12 mouse cellular contexts compared by ENCODE assay signal in the genomic region with DNA sequence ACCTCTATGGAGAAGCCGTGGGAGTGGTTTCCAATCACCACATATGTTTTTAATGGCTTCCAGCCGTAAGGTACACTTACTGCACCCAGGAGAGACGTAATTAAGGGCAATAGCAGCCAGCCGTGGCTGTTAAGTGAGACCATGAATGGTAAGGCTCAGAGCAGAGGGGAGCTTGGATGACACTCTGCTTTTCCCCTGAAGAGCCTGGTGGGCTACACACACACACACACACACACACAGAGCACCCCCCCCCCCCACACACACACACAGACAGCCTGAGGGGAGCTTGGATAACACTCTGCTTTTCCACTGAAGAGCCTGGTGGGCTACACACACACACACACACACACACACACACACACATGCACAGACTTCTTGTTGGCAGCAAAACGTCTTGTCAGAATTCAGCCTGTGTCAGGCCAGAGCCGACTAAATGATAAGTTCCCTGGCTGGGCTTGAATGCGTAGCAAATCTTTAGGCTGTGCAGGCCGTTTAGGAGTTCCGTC.
DNase-seq lines count a peak whose midpoint lies in the region; ATAC-seq and TF ChIP-seq lines count a peak whose summit lies in the region.
"Had no signal": no experiment of that assay in that cellular context is flagged by ENCODE, and none has a peak within 500 bp of the region (broad histone marks: within the 10 kb centered on the region; RNA-seq: fewer than 3 reads in every experiment).

No protein-coding gene starts in this region.

- H3K27me3 ChIP-seq in heart, embryonic 16.5 days (ENCODE audit: control insufficient read depth, insufficient read depth, low read length): no peaks in the 10 kb centered on the region
- no peaks in the 10 kb centered on the region for H3K27me3 ChIP-seq in forebrain, postnatal 0 days (ENCODE audit: insufficient read depth, low read length)
- H3K27me3 ChIP-seq in midbrain, embryonic 12.5 days: no peaks in the 10 kb centered on the region
- no peaks in the 10 kb centered on the region for H3K27me3 ChIP-seq in liver, embryonic 12.5 days (replicated peaks)

- H3K9me3 ChIP-seq in heart, embryonic 16.5 days (replicated peaks; ENCODE audit: control insufficient read depth, low read length): no peaks in the 10 kb centered on the region
- no peaks in the 10 kb centered on the region for H3K9me3 ChIP-seq in forebrain, postnatal 0 days (ENCODE audit: low read length)
- H3K9me3 ChIP-seq in midbrain, embryonic 12.5 days: no peaks in the 10 kb centered on the region
- no peaks in the 10 kb centered on the region for H3K9me3 ChIP-seq in liver, embryonic 12.5 days (replicated peaks)

- no peak for DNase-seq in heart, postnatal 36 days
- peak; percentile 79 for DNase-seq in embryo, embryonic 10 days (ENCODE audit: low spot score)
- DNase-seq in forebrain, postnatal 0 days: peak; percentile 82
- no peak for DNase-seq in adrenal gland, postnatal 4 days (ENCODE audit: low spot score in 2 of 2)
- DNase-seq: cerebellum, adult 9-10 months; kidney, adult 8-10 months; right cerebral cortex, postnatal 25 days; thymus, adult 2 months had no signal

- no peak overlapping the region for H3K27ac ChIP-seq in heart, embryonic 16.5 days (ENCODE audit: low read length)
- H3K27ac ChIP-seq in forebrain, postnatal 0 days (ENCODE audit: low read depth, low read length): peak overlapping the region; percentile 70
- H3K27ac ChIP-seq in midbrain, embryonic 12.5 days (replicated peaks): peak overlapping the region; percentile 44
- no peak overlapping the region for H3K27ac ChIP-seq in liver, embryonic 12.5 days

- no peak overlapping the region for H3K4me2 ChIP-seq in heart, embryonic 16.5 days (ENCODE audit: low read depth, low read length)
- H3K4me2 ChIP-seq in forebrain, postnatal 0 days (ENCODE audit: low read depth): no peak overlapping the region
- no peak overlapping the region for H3K4me2 ChIP-seq in midbrain, embryonic 12.5 days (replicated peaks)
- H3K4me2 ChIP-seq in liver, embryonic 12.5 days: no peak overlapping the region

- H3K4me3 ChIP-seq in heart, embryonic 16.5 days (ENCODE audit: low read length): no peak overlapping the region
- no peak overlapping the region for H3K4me3 ChIP-seq in forebrain, postnatal 0 days (ENCODE audit: low read depth, low read length)
- no peak overlapping the region for H3K4me3 ChIP-seq in midbrain, embryonic 12.5 days
- H3K4me3 ChIP-seq in liver, embryonic 12.5 days: no peak overlapping the region

- TF ChIP-seq CTCF in forebrain, postnatal 0 days (IDR thresholded peaks at IDR 0.05; ENCODE audit: low read depth): no peak

- H3K4me1 ChIP-seq in heart, embryonic 16.5 days (ENCODE audit: control insufficient read depth, insufficient read depth, low read length): peaks cover 17% of the 10 kb centered on the region; the same call in 1 of the 2 replicates
- H3K4me1 ChIP-seq in forebrain, postnatal 0 days (ENCODE audit: insufficient read depth): peaks cover 13% of the 10 kb centered on the region; the same call in 1 of the 2 replicates
- peaks cover 15% of the 10 kb centered on the region for H3K4me1 ChIP-seq in midbrain, embryonic 12.5 days
- peaks cover 11% of the 10 kb centered on the region; the same call in 1 of the 2 replicates for H3K4me1 ChIP-seq in liver, embryonic 12.5 days

- H3K36me3 ChIP-seq in heart, embryonic 16.5 days (ENCODE audit: control insufficient read depth, insufficient read depth): no peaks in the 10 kb centered on the region
- no peaks in the 10 kb centered on the region for H3K36me3 ChIP-seq in forebrain, postnatal 0 days (ENCODE audit: insufficient read depth)
- peaks cover 4% of the 10 kb centered on the region; the same call in 1 of the 2 replicates for H3K36me3 ChIP-seq in midbrain, embryonic 12.5 days
- no peaks in the 10 kb centered on the region for H3K36me3 ChIP-seq in liver, embryonic 12.5 days

- 0 out of 2 replicates have a peak, but pooled peaks have one; percentile 38 for ATAC-seq in heart, embryonic 16.5 days (replicated peaks; ENCODE audit: extremely low read depth, insufficient read depth, low FRiP score)
- ATAC-seq in forebrain, postnatal 0 days: peak; percentile 80
- peak; percentile 39 for ATAC-seq in midbrain, embryonic 12.5 days (ENCODE audit: low FRiP score, low read depth)
- ATAC-seq in CD4-positive, CD25-positive, alpha-beta regulatory T cell, adult 4 months: no peak
- ATAC-seq in liver, embryonic 12.5 days: no peak

- 47% methylated on average over 9 of the region's 9 CpGs for WGBS in heart, embryonic 16.5 days
- WGBS in forebrain, postnatal 0 days: 24% methylated on average over 9 of the region's 9 CpGs
- 68% methylated on average over 9 of the region's 9 CpGs for WGBS in midbrain, embryonic 12.5 days
- 59% methylated on average over 9 of the region's 9 CpGs for WGBS in liver, embryonic 12.5 days (ENCODE audit: insufficient replicate concordance)

- intact Hi-C loops in heart, postnatal 36 days (cut with DNase I): no loop called here

- H3K9ac ChIP-seq in heart, embryonic 16.5 days (ENCODE audit: low read length): no peak overlapping the region
- H3K9ac ChIP-seq in forebrain, postnatal 0 days: no peak overlapping the region
- H3K9ac ChIP-seq in midbrain, embryonic 12.5 days (replicated peaks): no peak overlapping the region
- no peak overlapping the region for H3K9ac ChIP-seq in liver, embryonic 12.5 days

Comparison
In these comparisons a context has a peak if more than half of its experiments do, and no peak if none do; other contexts are left out.
1. ATAC-seq: peak in heart, embryonic 16.5 days (single experiment), forebrain, postnatal 0 days (single experiment) and midbrain, embryonic 12.5 days (single experiment); none in CD4-positive, CD25-positive, alpha-beta regulatory T cell, adult 4 months (single experiment) and liver, embryonic 12.5 days (single experiment).
2. H3K27ac ChIP-seq: peak in forebrain, postnatal 0 days (single experiment) and midbrain, embryonic 12.5 days (single experiment); none in heart, embryonic 16.5 days (single experiment) and liver, embryonic 12.5 days (single experiment).
3. DNase-seq: peak in embryo, embryonic 10 days (single experiment) and forebrain, postnatal 0 days (single experiment); none in heart, postnatal 36 days (0 of 2) and adrenal gland, postnatal 4 days (0 of 2).